Mouse (Mus musculus) thymus, adult 2 months (tissue): Measurements from ENCODE around the gene Slc35a5.

Experiments used
- CTCF ChIP-seq: fragments of 200-500 bp; IDR thresholded peaks from 2 replicates; pipeline ENCODE4 v1.5.1; 2012; ENCODE audit warnings: mild to moderate bottlenecking, control low read depth, low read length, moderate library complexity, borderline replicate concordance; ENCODE audit not compliant: control insufficient read depth, poor library complexity, insufficient read depth; ENCODE audit errors: extremely low read depth
- POLR2A ChIP-seq: fragments of 200-500 bp; IDR thresholded peaks from 2 replicates; pipeline ENCODE4 v1.6.1; 2012; ENCODE audit warnings: mild to moderate bottlenecking, low read length, control low read depth, moderate library complexity; ENCODE audit not compliant: control insufficient read depth, poor library complexity, insufficient read depth; ENCODE audit errors: extremely low read depth

DNA sequence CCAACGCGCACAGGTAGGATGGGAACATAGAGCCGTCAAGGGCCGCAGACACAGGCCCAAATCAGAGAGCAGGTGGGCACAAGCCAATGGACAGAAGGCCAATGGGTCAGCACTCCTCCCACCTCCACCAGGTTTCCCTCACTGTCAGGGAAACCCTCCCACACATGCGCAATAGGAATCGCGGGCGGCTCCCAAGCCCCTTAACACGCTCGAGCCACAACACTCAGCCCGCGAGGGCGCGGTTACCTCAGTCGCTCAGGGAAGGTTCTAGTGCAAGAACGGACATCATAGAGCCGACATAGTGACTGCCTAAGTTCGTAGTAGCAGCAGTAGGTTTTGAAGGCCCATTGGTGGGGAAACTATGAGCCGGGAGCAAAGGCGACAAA is 377 bp downstream of the Slc35a5 start:
- TF ChIP-seq CTCF (no peak), POLR2A (no peak)
